In the genomic region with DNA sequence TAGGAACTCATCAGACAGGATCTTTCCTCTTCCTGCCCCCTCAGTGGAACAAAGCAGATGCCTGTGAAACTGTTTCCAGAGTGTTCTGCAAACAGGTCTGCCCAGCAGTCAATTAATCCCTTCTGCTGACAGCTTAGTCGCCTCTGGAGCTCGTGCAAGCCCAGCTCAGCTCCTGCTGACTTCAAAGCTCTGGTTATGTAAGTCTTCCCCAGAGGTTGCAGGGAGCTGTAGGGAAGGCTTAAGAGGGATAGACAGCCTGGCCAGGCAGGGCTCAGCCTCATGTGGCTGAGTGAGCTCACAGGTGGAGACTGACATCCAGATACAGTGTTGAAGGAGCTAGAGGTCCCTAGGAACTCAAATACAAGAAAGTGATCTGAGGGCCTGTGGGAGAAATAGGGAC, we compare ENCODE assay signal across 18 mouse cellular contexts. TPM values are rescaled to one million over a fixed set of nuclear protein-coding genes. Genes with fewer than 3 reads are reported as not detected.
DNase-seq lines count a peak whose midpoint lies in the region; ATAC-seq and TF ChIP-seq lines count a peak whose summit lies in the region.
"Had no signal": no experiment of that assay in that cellular context is flagged by ENCODE, and none has a peak within 500 bp of the region (broad histone marks: within the 10 kb centered on the region; RNA-seq: fewer than 3 reads in every experiment).

No protein-coding gene starts in this region.

- no peaks in the 10 kb centered on the region for H3K36me3 ChIP-seq in midbrain, embryonic 13.5 days
- no peaks in the 10 kb centered on the region for H3K36me3 ChIP-seq in heart, adult 2 months (ENCODE audit: control insufficient read depth, insufficient read depth, low read length)
- H3K36me3 ChIP-seq: embryonic facial prominence, embryonic 12.5 days; heart, embryonic 13.5 days had no signal

- TF ChIP-seq POLR2A in heart, adult 2 months (IDR thresholded peaks at IDR 0.05; ENCODE audit: insufficient read depth, low read depth, low read length): no peak

- H3K4me1 ChIP-seq in midbrain, embryonic 13.5 days (replicated peaks): peaks cover 5% of the 10 kb centered on the region; the same call in 1 of the 2 replicates
- no peaks in the 10 kb centered on the region for H3K4me1 ChIP-seq in heart, adult 2 months (ENCODE audit: control insufficient read depth, insufficient read depth, low read length)
- H3K4me1 ChIP-seq: embryonic facial prominence, embryonic 12.5 days; heart, embryonic 13.5 days had no signal

- H3K79me2 ChIP-seq in heart, adult 2 months (replicated peaks; ENCODE audit: control insufficient read depth, insufficient read depth, low read length): no peaks in the 10 kb centered on the region

- no peak for DNase-seq in layer of hippocampus, adult 2 months (ENCODE audit: low spot score in 2 of 2)
- no peak for DNase-seq in layer of hippocampus, adult 11-12 months (ENCODE audit: low spot score)
- DNase-seq in embryo, embryonic 11 days: peak; percentile 34
- peak; percentile 71 for DNase-seq in forelimb bud, embryonic 11.5 days (ENCODE audit: low read depth, low spot score)
- DNase-seq in spleen, postnatal 4 days (ENCODE audit: low spot score in 2 of 2): no peak
- no peak for DNase-seq in heart, adult 2 months
- no peak for DNase-seq in heart, postnatal 14 days
- DNase-seq: cerebellum, adult 9-10 months; gastrocnemius, adult 2 months; lung, postnatal 14 days; thymus, postnatal 36 days had no signal

- ATAC-seq in midbrain, embryonic 13.5 days: peak; percentile 48
- ATAC-seq: activated CD4-positive, CD25-positive, alpha-beta regulatory T cell, adult 4 months had no signal

- no peaks in the 10 kb centered on the region for H3K9me3 ChIP-seq in midbrain, embryonic 13.5 days
- H3K9me3 ChIP-seq: embryonic facial prominence, embryonic 12.5 days; heart, embryonic 13.5 days had no signal

- H3K27ac ChIP-seq in layer of hippocampus, adult 2 months: peak overlapping the region; percentile 32; the same call in 1 of the 2 replicates
- no peak overlapping the region for H3K27ac ChIP-seq in midbrain, embryonic 13.5 days
- no peak overlapping the region for H3K27ac ChIP-seq in heart, adult 2 months
- H3K27ac ChIP-seq: embryonic facial prominence, embryonic 12.5 days; gastrocnemius, adult 2 months; heart, embryonic 13.5 days; liver, embryonic 14.5 days had no signal

- no peak overlapping the region for H3K9ac ChIP-seq in midbrain, embryonic 13.5 days (replicated peaks)
- no peak overlapping the region for H3K9ac ChIP-seq in heart, adult 2 months (ENCODE audit: low read depth, low read length)
- H3K9ac ChIP-seq: embryonic facial prominence, embryonic 12.5 days; heart, embryonic 13.5 days; liver, embryonic 14.5 days had no signal

- no peak for TF ChIP-seq CTCF in layer of hippocampus, adult 2 months (conservative IDR thresholded peaks at IDR 0.05)
- TF ChIP-seq CTCF in heart, adult 2 months (IDR thresholded peaks at IDR 0.05): no peak

- H3K27me3 ChIP-seq in midbrain, embryonic 13.5 days: 0 out of 2 replicates have a peak, but pooled peaks cover 3% of the 10 kb centered on the region
- H3K27me3 ChIP-seq in heart, adult 2 months (ENCODE audit: control insufficient read depth, insufficient read depth, low read length): no peaks in the 10 kb centered on the region
- H3K27me3 ChIP-seq: embryonic facial prominence, embryonic 12.5 days had no signal

- intact Hi-C loops in heart, adult 2 months (cut with DNase I): no loop called here
- intact Hi-C loops in heart, postnatal 14 days (cut with DNase I): no loop called here

- WGBS in midbrain, embryonic 13.5 days: 2% methylated on average over 2 of the region's 2 CpGs
- 7% methylated on average over 2 of the region's 2 CpGs for WGBS in heart, adult 2 months

- no peak for TF ChIP-seq EP300 in heart, adult 2 months (IDR thresholded peaks at IDR 0.05; ENCODE audit: insufficient read depth, low read depth, low read length)

- H3K4me3 ChIP-seq in layer of hippocampus, adult 2 months: no peak overlapping the region
- no peak overlapping the region for H3K4me3 ChIP-seq in midbrain, embryonic 13.5 days (replicated peaks)
- H3K4me3 ChIP-seq in heart, adult 2 months: no peak overlapping the region
- H3K4me3 ChIP-seq: embryonic facial prominence, embryonic 12.5 days; gastrocnemius, adult 2 months; heart, embryonic 13.5 days had no signal

- no peak overlapping the region for H3K4me2 ChIP-seq in midbrain, embryonic 13.5 days (replicated peaks)
- H3K4me2 ChIP-seq: embryonic facial prominence, embryonic 12.5 days; heart, embryonic 13.5 days had no signal

RNA-seq across cellular contexts. Expression of gene Slc6a1, which starts 55.1 kb away (rescaled TPM):
- 100 to 1,000 TPM; 282 to 286 TPM for total RNA-seq in layer of hippocampus, adult 2 months (2021)
- polyA plus RNA-seq in midbrain, embryonic 13.5 days (2015; fragmentation: Nextera tagmentation; extraction: Ambion mirVana): 85.6 and 88.9 TPM in 2 replicates
- under 1 TPM; 0.08 to 0.32 TPM for total RNA-seq in heart, adult 2 months (2021)
- 0.12 and 0.21 TPM in 2 replicates for polyA plus RNA-seq in heart, adult 2 months (2012; rRNA removed)
- total RNA-seq in heart, postnatal 14 days (2021): under 1 TPM in 1 of 2 experiments, not detected in 1; 0.07 TPM
- total RNA-seq: monocyte, adult 5-6 weeks had no signal
- polyA plus RNA-seq: stomach, embryonic 16.5 days had no signal

Comparison
In these comparisons a context has a peak if more than half of its experiments do, and no peak if none do; other contexts are left out.
1. DNase-seq: peak in embryo, embryonic 11 days (single experiment) and forelimb bud, embryonic 11.5 days (single experiment); none in layer of hippocampus, adult 2 months (0 of 2), layer of hippocampus, adult 11-12 months (single experiment), spleen, postnatal 4 days (0 of 2), heart, adult 2 months (0 of 2) and heart, postnatal 14 days (0 of 2).
2. RNA of gene Slc6a1, which starts 55.1 kb away (total RNA-seq): 282 to 286 TPM in layer of hippocampus, adult 2 months; 0.08 to 0.32 TPM in heart, adult 2 months and 0.07 TPM in heart, postnatal 14 days; every median in the first group is over 100 times any median in the second.